Mouse (Mus musculus): Measurements from ENCODE around the gene Med6. TPM values are rescaled to one million over a fixed set of nuclear protein-coding genes. Genes with fewer than 3 reads are reported as not detected.

Med6 gene
- polyA plus RNA-seq, 1 experiment from 2014 or later, result 42.7 TPM

DNA sequence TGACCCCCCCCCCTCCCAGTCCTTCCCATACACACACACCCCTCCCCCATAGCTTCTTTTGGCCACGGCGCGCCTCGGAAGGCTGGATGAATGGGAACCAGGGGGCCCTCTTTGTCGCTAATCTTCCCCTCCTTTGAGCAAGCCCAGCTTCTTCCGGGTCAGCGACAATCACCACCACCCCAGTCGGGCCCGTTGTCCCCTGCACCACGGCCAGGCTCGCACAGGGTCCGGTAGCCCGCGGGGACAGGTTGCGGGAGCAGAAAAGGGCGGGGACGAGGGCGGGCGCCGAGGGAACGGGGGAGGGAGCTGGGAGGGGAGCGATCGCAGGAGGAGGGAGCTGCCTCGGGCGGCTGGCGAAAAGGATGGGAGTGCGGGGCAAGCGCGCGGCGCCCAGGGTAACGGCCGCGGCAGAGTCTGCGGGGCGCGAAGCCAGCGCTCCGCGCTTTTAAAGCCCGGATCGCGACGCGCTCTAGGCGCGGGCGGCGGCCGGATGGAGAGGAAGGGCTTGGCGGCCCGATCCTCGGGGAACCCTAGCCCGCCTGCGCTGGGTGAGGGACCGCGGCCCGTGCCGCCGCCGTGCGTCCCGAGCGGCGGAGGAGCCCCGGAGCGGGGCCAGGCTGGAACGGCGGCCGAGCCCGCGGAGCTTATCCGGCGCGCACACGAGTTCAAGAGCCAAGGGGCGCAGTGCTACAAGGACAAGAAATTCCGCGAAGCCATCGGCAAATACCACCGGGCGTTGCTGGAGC is 36.3 kb upstream of the Med6 start, which contains the start of gene Ttc9:
TSS of gene Ttc9 (plus strand) at position 335 of the 746 bp plus-strand sequence.
- no peak for TF ChIP-seq CTCF (IDR thresholded peaks at IDR 0.05)
- no peak for TF ChIP-seq EP300 (IDR thresholded peaks at IDR 0.05)
- Histone ChIP-seq H3K9me3 (ENCODE audit: low read length) (no peaks in the 10 kb centered on the region), H3K4me2 (replicated peaks; ENCODE audit: low read depth, low read length) (peak within 1 kb of the TSS; percentile 84), H3K4me1 (ENCODE audit: insufficient read depth, low read depth, low read length) (no peaks in the 10 kb centered on the region; the same call in 1 of the 2 replicates), H3K27me3 (replicated peaks; ENCODE audit: insufficient read depth, low read length) (peaks cover 29% of the 10 kb centered on the region), H3K4me3 (ENCODE audit: low read depth, low read length) (peak within 1 kb of the TSS; percentile 55), H3K27ac (ENCODE audit: low read length) (peak within 1 kb of the TSS; percentile 63), H3K36me3 (ENCODE audit: insufficient read depth, low read length) (no peaks in the 10 kb centered on the region), H3K9ac (replicated peaks; ENCODE audit: low read depth) (peak within 1 kb of the TSS; percentile 34)
- peak; percentile 69 for DNase-seq (ENCODE audit: low spot score)
- 2% methylated on average over 73 of the region's 82 CpGs for WGBS
- ATAC-seq, result peak; percentile 84

DNA sequence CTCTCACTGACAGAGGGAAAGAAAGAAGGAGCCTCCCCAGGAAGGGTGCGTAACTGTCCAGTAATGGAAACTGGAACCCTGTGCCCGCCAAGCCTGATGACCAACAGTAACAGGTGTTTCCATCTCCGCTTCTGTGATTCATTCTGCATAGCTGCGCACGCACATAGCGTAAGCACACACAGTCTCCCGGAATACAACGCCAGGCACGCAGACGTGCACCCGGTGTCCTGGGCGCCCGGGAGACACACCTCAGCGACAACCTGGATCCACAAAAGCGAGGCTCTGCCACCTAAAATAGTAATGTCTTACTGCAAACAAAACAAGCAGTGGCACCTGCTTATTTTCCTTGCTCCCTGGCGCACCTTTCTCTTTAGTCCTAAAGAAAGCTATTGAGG is 35.7 kb upstream of the Med6 start:
- Histone ChIP-seq H3K27me3 (replicated peaks; ENCODE audit: insufficient read depth, low read length) (peaks cover 29% of the 10 kb centered on the region), H3K9ac (replicated peaks; ENCODE audit: low read depth) (no peak overlapping the region)

DNA sequence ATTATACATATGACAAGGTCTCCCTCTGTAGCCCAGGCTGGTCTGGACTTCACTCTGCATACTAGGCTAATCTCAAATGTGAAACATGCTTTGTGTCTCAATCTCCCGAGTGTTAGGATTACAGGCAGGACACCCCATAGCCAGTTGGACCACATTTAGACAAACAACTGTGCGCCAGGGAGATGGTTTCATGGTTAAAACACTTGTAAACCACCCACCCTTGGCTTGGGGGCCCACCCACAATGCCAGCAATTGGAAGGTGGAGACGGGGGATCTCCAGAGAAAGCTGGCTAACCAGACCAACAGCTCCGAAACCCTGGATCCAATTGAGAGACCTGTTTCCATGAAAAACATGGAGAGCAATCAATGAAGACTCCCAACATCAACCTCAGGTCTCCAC is 33.3 kb upstream of the Med6 start:
- Histone ChIP-seq H3K4me3 (ENCODE audit: low read depth, low read length) (no peak overlapping the region), H3K4me2 (replicated peaks; ENCODE audit: low read depth, low read length) (no peak overlapping the region), H3K9ac (replicated peaks; ENCODE audit: low read depth) (no peak overlapping the region), H3K27ac (ENCODE audit: low read length) (no peak overlapping the region), H3K4me1 (ENCODE audit: insufficient read depth, low read depth, low read length) (no peaks in the 10 kb centered on the region; the same call in 1 of the 2 replicates), H3K9me3 (ENCODE audit: low read length) (no peaks in the 10 kb centered on the region), H3K27me3 (replicated peaks; ENCODE audit: insufficient read depth, low read length) (peaks cover 29% of the 10 kb centered on the region), H3K36me3 (ENCODE audit: insufficient read depth, low read length) (no peaks in the 10 kb centered on the region)
- 67% methylated on average over 4 of the region's 4 CpGs for WGBS
- no peak for DNase-seq (ENCODE audit: low spot score)
- ATAC-seq, result no peak
- TF ChIP-seq EP300 (IDR thresholded peaks at IDR 0.05) (no peak), CTCF (IDR thresholded peaks at IDR 0.05) (no peak)

More for the DNA sequence above, 35.7 kb upstream of the Med6 start:
- H3K36me3 ChIP-seq (ENCODE audit: insufficient read depth, low read length), result no peaks in the 10 kb centered on the region
- ATAC-seq (peak; percentile 80), DNase-seq (ENCODE audit: low spot score) (peak; percentile 77)
- H3K4me2 ChIP-seq (replicated peaks; ENCODE audit: low read depth, low read length), result peak overlapping the region; percentile 84
- TF ChIP-seq EP300 (IDR thresholded peaks at IDR 0.05) (no peak), CTCF (IDR thresholded peaks at IDR 0.05) (no peak)
- H3K4me1 ChIP-seq (ENCODE audit: insufficient read depth, low read depth, low read length), result no peaks in the 10 kb centered on the region; the same call in 1 of the 2 replicates
- H3K27ac ChIP-seq (ENCODE audit: low read length), result peak overlapping the region; percentile 63
- no peaks in the 10 kb centered on the region for H3K9me3 ChIP-seq (ENCODE audit: low read length)
- WGBS, result 2% methylated on average over 16 of the region's 16 CpGs
- H3K4me3 ChIP-seq (ENCODE audit: low read depth, low read length), result peak overlapping the region; percentile 55

DNA sequence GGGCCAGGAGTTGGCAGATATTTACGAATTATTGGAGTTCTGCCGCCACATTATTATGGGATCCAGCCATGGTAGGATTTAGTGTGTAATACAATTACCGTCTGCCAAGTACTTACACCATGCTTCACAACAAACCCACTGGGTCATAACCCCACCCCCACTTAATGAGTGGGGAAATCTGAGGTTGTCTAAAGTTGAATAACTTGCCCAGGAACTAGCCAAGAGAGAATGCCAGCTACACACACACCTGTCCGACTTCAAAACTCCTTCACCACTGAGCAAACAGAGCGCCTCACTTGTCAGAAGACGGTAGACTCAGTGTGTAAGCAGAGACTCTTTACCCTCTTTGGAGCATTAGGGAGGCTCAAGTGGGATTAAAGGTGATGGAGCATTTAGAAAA is 32.6 kb upstream of the Med6 start:
- Histone ChIP-seq H3K4me2 (replicated peaks; ENCODE audit: low read depth, low read length) (no peak overlapping the region), H3K4me3 (ENCODE audit: low read depth, low read length) (no peak overlapping the region), H3K4me1 (ENCODE audit: insufficient read depth, low read depth, low read length) (no peaks in the 10 kb centered on the region; the same call in 1 of the 2 replicates), H3K36me3 (ENCODE audit: insufficient read depth, low read length) (no peaks in the 10 kb centered on the region), H3K27ac (ENCODE audit: low read length) (no peak overlapping the region), H3K9me3 (ENCODE audit: low read length) (no peaks in the 10 kb centered on the region), H3K27me3 (replicated peaks; ENCODE audit: insufficient read depth, low read length) (peaks cover 25% of the 10 kb centered on the region), H3K9ac (replicated peaks; ENCODE audit: low read depth) (no peak overlapping the region)
- 59% methylated on average over 6 of the region's 6 CpGs for WGBS
- peak; percentile 64 for DNase-seq (ENCODE audit: low spot score)
- ATAC-seq, result peak; percentile 47
- TF ChIP-seq CTCF (IDR thresholded peaks at IDR 0.05) (no peak), EP300 (IDR thresholded peaks at IDR 0.05) (no peak)

DNA sequence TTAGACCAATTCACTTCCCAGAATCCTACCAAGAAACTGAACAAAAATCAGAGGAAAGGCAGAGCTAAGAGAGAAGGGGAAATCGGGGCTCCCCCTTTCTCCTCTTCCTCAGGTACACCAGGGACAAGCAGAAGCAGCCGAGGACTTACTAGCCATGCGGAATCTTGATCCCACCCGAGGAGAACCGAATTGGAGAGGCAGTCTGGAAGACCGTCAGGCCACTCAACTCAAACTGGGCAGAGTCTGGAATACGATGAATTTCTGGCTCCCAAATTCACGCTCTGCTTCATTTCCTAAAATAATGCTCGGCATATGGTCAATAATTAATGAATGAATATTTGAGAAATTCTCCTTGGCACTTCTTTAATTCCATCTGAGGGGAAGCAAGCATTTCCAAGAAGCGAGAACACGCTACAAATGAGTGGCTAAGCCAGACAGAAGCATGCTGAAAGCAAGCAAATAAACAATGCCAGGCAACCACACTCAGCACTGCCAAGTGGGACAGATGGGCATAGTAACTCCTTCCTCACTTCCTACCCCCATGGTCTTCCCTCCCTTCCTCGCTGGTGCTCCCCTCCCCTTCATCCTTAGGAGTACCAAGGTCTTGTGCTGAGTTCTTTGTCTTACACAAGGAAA is 31.5 kb upstream of the Med6 start:
- peaks cover 18% of the 10 kb centered on the region for H3K27me3 ChIP-seq (replicated peaks; ENCODE audit: insufficient read depth, low read length)
- H3K27ac ChIP-seq (ENCODE audit: low read length), result no peak overlapping the region
- ATAC-seq (no peak), DNase-seq (ENCODE audit: low spot score) (no peak)
- no peak overlapping the region for H3K4me3 ChIP-seq (ENCODE audit: low read depth, low read length)
- TF ChIP-seq EP300 (IDR thresholded peaks at IDR 0.05) (no peak), CTCF (IDR thresholded peaks at IDR 0.05) (no peak)
- no peak overlapping the region for H3K4me2 ChIP-seq (replicated peaks; ENCODE audit: low read depth, low read length)
- no peak overlapping the region for H3K9ac ChIP-seq (replicated peaks; ENCODE audit: low read depth)
- no peaks in the 10 kb centered on the region for H3K36me3 ChIP-seq (ENCODE audit: insufficient read depth, low read length)
- 63% methylated on average over 12 of the region's 12 CpGs for WGBS
- no peaks in the 10 kb centered on the region for H3K4me1 ChIP-seq (ENCODE audit: insufficient read depth, low read depth, low read length)
- no peaks in the 10 kb centered on the region for H3K9me3 ChIP-seq (ENCODE audit: low read length)

DNA sequence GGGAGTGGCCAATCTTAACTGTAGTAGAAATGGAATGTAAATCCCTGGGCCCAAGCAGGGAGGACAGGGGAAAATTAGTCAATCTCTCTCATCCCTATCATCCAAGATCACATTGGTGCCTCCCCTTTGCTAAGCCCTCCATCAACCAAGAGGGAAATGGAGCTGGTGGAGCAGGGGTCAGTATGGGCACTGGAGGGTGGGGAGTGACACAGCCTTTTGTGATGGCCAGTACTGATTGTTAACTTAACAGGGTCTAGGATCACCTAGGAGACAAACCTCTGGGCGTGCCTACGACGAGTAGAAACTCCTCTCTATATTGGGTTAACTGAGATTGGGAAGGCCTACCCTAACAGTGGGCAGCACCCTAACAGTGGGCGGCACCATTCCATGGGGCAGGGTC is 28.6 kb upstream of the Med6 start:
- no peak overlapping the region for H3K9ac ChIP-seq (replicated peaks; ENCODE audit: low read depth)
- H3K36me3 ChIP-seq (ENCODE audit: insufficient read depth, low read length), result no peaks in the 10 kb centered on the region
- ATAC-seq, result no peak
- H3K27ac ChIP-seq (ENCODE audit: low read length), result no peak overlapping the region
- no peak overlapping the region for H3K4me3 ChIP-seq (ENCODE audit: low read depth, low read length)
- H3K9me3 ChIP-seq (ENCODE audit: low read length), result no peaks in the 10 kb centered on the region
- no peaks in the 10 kb centered on the region for H3K4me1 ChIP-seq (ENCODE audit: insufficient read depth, low read depth, low read length)
- H3K27me3 ChIP-seq (replicated peaks; ENCODE audit: insufficient read depth, low read length), result no peaks in the 10 kb centered on the region
- TF ChIP-seq CTCF (IDR thresholded peaks at IDR 0.05) (no peak), EP300 (IDR thresholded peaks at IDR 0.05) (no peak)
- DNase-seq (ENCODE audit: low spot score), result no peak
- no peak overlapping the region for H3K4me2 ChIP-seq (replicated peaks; ENCODE audit: low read depth, low read length)
- WGBS, result 80% methylated on average over 4 of the region's 4 CpGs

Data from lung, postnatal 0 days (tissue).